Mouse (Mus musculus) MEL (cell line): ENCODE data around the gene Ppfia1. TPM values are rescaled to one million over a fixed set of nuclear protein-coding genes. Genes with fewer than 3 reads are reported as not detected.

Experiments used
- DNase-seq: peaks from one replicate; pipeline ENCODE4 v3.0.0; 2011; ENCODE audit warnings: low read depth, low spot score
- H3K27ac ChIP-seq: 2 replicates; pipeline ENCODE4 v1.5.1; 2012; ENCODE audit warnings: low read depth, mild to moderate bottlenecking, control low read depth, low read length, moderate library complexity; ENCODE audit not compliant: control insufficient read depth
- H3K27me3 ChIP-seq, 2 experiments: fragments of 150-350 bp in 1 of 2; sonication (generic) in 1 of 2; 2 replicates each; pipeline ENCODE4 v1.6.1; 2012; ENCODE audit warnings: low read length in 2 of 2, mild to moderate bottlenecking in 2 of 2, improper control_type of control experiment in 1 of 2, moderate library complexity in 1 of 2; ENCODE audit not compliant: insufficient read depth in 2 of 2, control insufficient read depth in 1 of 2
- H3K36me3 ChIP-seq, 2 experiments: 2 replicates each; pipeline ENCODE4 v1.6.1; 2012 to 2014; ENCODE audit warnings: low read length in 2 of 2, improper control_type of control experiment in 1 of 2, inconsistent platforms in 1 of 2, mild to moderate bottlenecking in 1 of 2; ENCODE audit not compliant: insufficient read depth in 2 of 2, control insufficient read depth in 1 of 2
- H3K4me1 ChIP-seq, 2 experiments: fragments of 150-350 bp in 1 of 2; sonication (generic) in 1 of 2; 2 replicates each; pipeline ENCODE4 v1.6.1; 2012; ENCODE audit warnings: low read length in 2 of 2, improper control_type of control experiment in 1 of 2, mild to moderate bottlenecking in 1 of 2; ENCODE audit not compliant: insufficient read depth in 2 of 2, control insufficient read depth in 1 of 2
- H3K4me3 ChIP-seq, 2 experiments: fragments of 150-350 bp in 1 of 2; sonication (generic) in 1 of 2; 2 replicates each; pipeline ENCODE4 v1.5.1; 2012; ENCODE audit warnings: low read depth in 2 of 2, low read length in 2 of 2, mild to moderate bottlenecking in 2 of 2, moderate library complexity in 2 of 2, control low read depth in 1 of 2, improper control_type of control experiment in 1 of 2; ENCODE audit not compliant: control insufficient read depth in 1 of 2, insufficient read depth in 1 of 2
- H3K79me2 ChIP-seq: 2 replicates; pipeline ENCODE4 v1.6.1; 2012; ENCODE audit warnings: mild to moderate bottlenecking, low read length, moderate library complexity; ENCODE audit not compliant: control insufficient read depth, poor library complexity, insufficient read depth
- H3K9ac ChIP-seq: 2 replicates; pipeline ENCODE4 v1.6.1; 2012; ENCODE audit warnings: low read depth, mild to moderate bottlenecking, control low read depth, low read length, moderate library complexity; ENCODE audit not compliant: control insufficient read depth, poor library complexity, severe bottlenecking
- H3K9me3 ChIP-seq: fragments of 150-350 bp; sonication (generic); replicated peaks from 2 replicates; pipeline ENCODE4 v1.6.1; 2012; ENCODE audit warnings: mild to moderate bottlenecking, low read length, improper control_type of control experiment, moderate library complexity; ENCODE audit not compliant: insufficient read depth
- BHLHE40 ChIP-seq: IDR thresholded peaks from 2 replicates; pipeline ENCODE4 v1.6.1; 2012; ENCODE audit warnings: low read depth, mild to moderate bottlenecking, inconsistent platforms, low read length, improper control_type of control experiment, borderline replicate concordance
- CHD1 ChIP-seq: IDR thresholded peaks from 2 replicates; pipeline ENCODE4 v1.6.1; 2012; ENCODE audit warnings: low read depth, mild to moderate bottlenecking, inconsistent platforms, low read length, improper control_type of control experiment
- CHD2 ChIP-seq: IDR thresholded peaks from 2 replicates; pipeline ENCODE4 v1.6.1; 2011; ENCODE audit warnings: low read length, improper control_type of control experiment
- CTCF ChIP-seq, 3 experiments: IDR thresholded peaks in 2 of 3; conservative IDR thresholded peaks in 1 of 3; 2 replicates each; pipeline ENCODE4 v1.5.1; 2011 to 2012; ENCODE audit warnings: low read length in 3 of 3, low read depth in 2 of 3, mild to moderate bottlenecking in 2 of 3, improper control_type of control experiment in 1 of 3, inconsistent platforms in 1 of 3, mixed read lengths in 1 of 3, moderate library complexity in 1 of 3; ENCODE audit not compliant: control insufficient read depth in 1 of 3, insufficient read depth in 1 of 3, poor library complexity in 1 of 3, severe bottlenecking in 1 of 3
- EP300 ChIP-seq, 2 experiments: IDR thresholded peaks; 2 replicates each; pipeline ENCODE4 v1.6.1; 2011; ENCODE audit warnings: improper control_type of control experiment in 2 of 2, low read length in 2 of 2, low read depth in 1 of 2, mild to moderate bottlenecking in 1 of 2
- ETS1 ChIP-seq: IDR thresholded peaks from 2 replicates; pipeline ENCODE4 v1.6.1; 2012; ENCODE audit warnings: low read depth, mild to moderate bottlenecking, inconsistent platforms, low read length, improper control_type of control experiment, moderate library complexity
- GABPA ChIP-seq: IDR thresholded peaks from 2 replicates; pipeline ENCODE4 v1.6.1; 2012; ENCODE audit warnings: low read depth, mild to moderate bottlenecking, inconsistent platforms, low read length, improper control_type of control experiment, moderate library complexity
- GATA1 ChIP-seq: IDR thresholded peaks from 2 replicates; pipeline ENCODE4 v1.6.1; 2011; ENCODE audit warnings: low read depth, low read length, improper control_type of control experiment
- HCFC1 ChIP-seq: IDR thresholded peaks from 2 replicates; pipeline ENCODE4 v1.6.1; 2012; ENCODE audit warnings: low read depth, mild to moderate bottlenecking, inconsistent platforms, low read length, improper control_type of control experiment, moderate library complexity
- JUND ChIP-seq: IDR thresholded peaks from 2 replicates; pipeline ENCODE4 v1.6.1; 2011; ENCODE audit warnings: low read depth, mild to moderate bottlenecking, improper control_type of control experiment, low read length
- MAFK ChIP-seq: IDR thresholded peaks from 2 replicates; pipeline ENCODE4 v1.6.1; 2011; ENCODE audit warnings: low read depth, mild to moderate bottlenecking, low read length, improper control_type of control experiment, borderline replicate concordance
- MAX ChIP-seq: IDR thresholded peaks from 2 replicates; pipeline ENCODE4 v1.6.1; 2011; ENCODE audit warnings: low read length, improper control_type of control experiment
- MEF2A ChIP-seq: IDR thresholded peaks from 2 replicates; pipeline ENCODE4 v1.6.1; 2014; ENCODE audit warnings: low read depth, mild to moderate bottlenecking, inconsistent platforms, low read length, improper control_type of control experiment; ENCODE audit not compliant: poor library complexity, insufficient replicate concordance, severe bottlenecking; ENCODE audit errors: extremely low read depth
- MXI1 ChIP-seq: IDR thresholded peaks from 2 replicates; pipeline ENCODE4 v1.6.1; 2011; ENCODE audit warnings: mild to moderate bottlenecking, low read depth, low read length, improper control_type of control experiment
- MYB ChIP-seq: IDR thresholded peaks from 2 replicates; pipeline ENCODE4 v1.6.1; 2011; ENCODE audit warnings: mild to moderate bottlenecking, low read depth, low read length, improper control_type of control experiment
- MYC ChIP-seq: IDR thresholded peaks from 2 replicates; pipeline ENCODE4 v1.6.1; 2011; ENCODE audit warnings: low read depth, mild to moderate bottlenecking, low read length, improper control_type of control experiment, moderate library complexity
- NELFE ChIP-seq: IDR thresholded peaks from 2 replicates; pipeline ENCODE4 v1.6.1; 2011; ENCODE audit warnings: low read depth, low read length, improper control_type of control experiment
- NRF1 ChIP-seq: IDR thresholded peaks from 2 replicates; pipeline ENCODE4 v1.6.1; 2014; ENCODE audit warnings: low read depth, mild to moderate bottlenecking, inconsistent platforms, low read length, improper control_type of control experiment, moderate library complexity; ENCODE audit not compliant: poor library complexity, insufficient read depth, severe bottlenecking
- POLR2A ChIP-seq, 2 experiments: IDR thresholded peaks; 2 replicates each; pipeline ENCODE4 v1.6.1; 2011 to 2012; ENCODE audit warnings: low read length in 2 of 2, mild to moderate bottlenecking in 2 of 2, control low read depth in 1 of 2, improper control_type of control experiment in 1 of 2, low read depth in 1 of 2, moderate library complexity in 1 of 2; ENCODE audit not compliant: control insufficient read depth in 1 of 2, insufficient read depth in 1 of 2, poor library complexity in 1 of 2
- POLR2AphosphoS2 ChIP-seq: IDR thresholded peaks from 2 replicates; pipeline ENCODE4 v1.6.1; 2011; ENCODE audit warnings: low read length, improper control_type of control experiment
- POLR2AphosphoS5 ChIP-seq: IDR thresholded peaks from 2 replicates; pipeline ENCODE4 v1.6.1; 2012; ENCODE audit warnings: low read depth, borderline replicate concordance, mild to moderate bottlenecking, inconsistent platforms, low read length, moderate library complexity, mixed read lengths
- RAD21 ChIP-seq: IDR thresholded peaks from 2 replicates; pipeline ENCODE4 v1.6.1; 2011; ENCODE audit warnings: mild to moderate bottlenecking, low read depth, low read length, improper control_type of control experiment
- SMC3 ChIP-seq: IDR thresholded peaks from 2 replicates; pipeline ENCODE4 v1.6.1; 2011; ENCODE audit warnings: low read depth, low read length, improper control_type of control experiment
- TAL1 ChIP-seq: IDR thresholded peaks from 2 replicates; pipeline ENCODE4 v1.6.1; 2012; ENCODE audit warnings: mild to moderate bottlenecking, inconsistent platforms, low read length, moderate library complexity, mixed read lengths
- TBP ChIP-seq: IDR thresholded peaks from 2 replicates; pipeline ENCODE4 v1.8.0; 2011; ENCODE audit warnings: low read depth, low read length, improper control_type of control experiment
- TCF12 ChIP-seq: IDR thresholded peaks from 2 replicates; pipeline ENCODE4 v1.6.1; 2014; ENCODE audit warnings: low read depth, mild to moderate bottlenecking, inconsistent platforms, low read length, improper control_type of control experiment, moderate library complexity
- UBTF ChIP-seq: IDR thresholded peaks from 2 replicates; pipeline ENCODE4 v1.6.1; 2012; ENCODE audit warnings: low read depth, mild to moderate bottlenecking, inconsistent platforms, low read length, improper control_type of control experiment, moderate library complexity, borderline replicate concordance; ENCODE audit not compliant: insufficient read depth
- USF1 ChIP-seq: IDR thresholded peaks from 2 replicates; pipeline ENCODE4 v1.6.1; 2014; ENCODE audit warnings: low read depth, mild to moderate bottlenecking, inconsistent platforms, low read length, improper control_type of control experiment, moderate library complexity
- USF2 ChIP-seq, 2 experiments: IDR thresholded peaks; 2 replicates each; pipeline ENCODE4 v1.6.1; 2011 to 2012; ENCODE audit warnings: improper control_type of control experiment in 2 of 2, low read length in 2 of 2, borderline replicate concordance in 1 of 2, inconsistent platforms in 1 of 2, low read depth in 1 of 2, mild to moderate bottlenecking in 1 of 2; ENCODE audit not compliant: insufficient read depth in 1 of 2
- ZC3H11A ChIP-seq: IDR thresholded peaks from 2 replicates; pipeline ENCODE4 v1.6.1; 2012; ENCODE audit warnings: low read depth, mild to moderate bottlenecking, inconsistent platforms, low read length, improper control_type of control experiment
- ZNF384 ChIP-seq: IDR thresholded peaks from 2 replicates; pipeline ENCODE4 v1.6.1; 2012; ENCODE audit warnings: low read depth, mild to moderate bottlenecking, inconsistent platforms, low read length, improper control_type of control experiment
- polyA plus RNA-seq, 2 experiments: library from polyadenylated mRNA; stranded (reverse) in 1 of 2; unstranded in 1 of 2; fragments of >175 nt in 1 of 2; fragments of >200 nt in 1 of 2; gene quantifications; 2 replicates each; pipeline versions ENCODE4 v1.2.1 to v1.2.4; 2012; ENCODE audit warnings: low replicate concordance in 2 of 2, low read depth in 1 of 2; ENCODE audit not compliant: insufficient read length in 2 of 2, insufficient read depth in 1 of 2, missing spikeins in 1 of 2
- total RNA-seq: library from RNA; depleted of rRNA; stranded (reverse); fragments of 300-350 nt; gene quantifications from 2 replicates; pipeline ENCODE4 v1.2.3, GENCODE M21; 2012

The Ppfia1 gene
- total and polyA plus RNA-seq, 3 experiments, result 38.5 to 53.1 TPM; not detected in 1

- no peak for TF ChIP-seq GABPA
- peak; percentile 67 for TF ChIP-seq POLR2AphosphoS2
- TF ChIP-seq MAX, result peak; percentile 68
Measured at GRCm38 (mm10) chr7:144582284-144582980, 28.9 kb upstream of the Ppfia1 start, which contains the start of gene Fadd (continued).

GRCm38 (mm10) chr7:144581559-144582283 lies 28.2 kb upstream of the Ppfia1 start:
- Histone ChIP-seq H3K9me3 (no peaks in the 10 kb centered on the region), H3K4me3 (peak overlapping the region; percentile 59 to 75), H3K79me2 (peaks cover 8% of the 10 kb centered on the region), H3K27me3 (no peaks in the 10 kb centered on the region), H3K9ac (peak overlapping the region; percentile 76), H3K36me3 (peaks cover 0 to 4% of the 10 kb centered on the region in 2 experiments; a peak in 2 of 4 replicates), H3K27ac (peak overlapping the region; percentile 76), H3K4me1 (peaks cover 3 to 15% of the 10 kb centered on the region in 2 experiments)
- peak; percentile 95 for DNase-seq
- peak; percentile 51 for TF ChIP-seq RAD21
- peak; percentile 47 for TF ChIP-seq ZC3H11A
- peak in 1 of 2 experiments; percentile 69; a peak in 1 of 4 replicates for TF ChIP-seq POLR2A (IDR thresholded peaks at IDR 0.05; ENCODE audit: control insufficient read depth in 1 of 2, insufficient read depth in 1 of 2, low read depth in 1 of 2, low read length in 2 of 2, poor library complexity in 1 of 2)
- no peak for TF ChIP-seq CHD2
- peak; percentile 54 for TF ChIP-seq SMC3
- TF ChIP-seq NELFE, result no peak
- 0 out of 2 replicates have a peak, but pooled peaks have one; percentile 45 for TF ChIP-seq CHD1
- peak in 1 of 2 experiments; percentile 75; a peak in 2 of 4 replicates for TF ChIP-seq USF2 (IDR thresholded peaks at IDR 0.05; ENCODE audit: borderline replicate concordance in 1 of 2, insufficient read depth in 1 of 2, low read depth in 1 of 2, low read length in 2 of 2)
- TF ChIP-seq TBP, result 0 out of 2 replicates have a peak, but pooled peaks have one; percentile 3
- TF ChIP-seq ETS1, result peak; percentile 39; the same call in 1 of the 2 replicates
- peak in 1 of 2 experiments; percentile 11; a peak in 1 of 4 replicates for TF ChIP-seq EP300 (IDR thresholded peaks at IDR 0.05; ENCODE audit: low read depth in 1 of 2, low read length in 2 of 2)
- no peak for TF ChIP-seq POLR2AphosphoS5
- no peak for TF ChIP-seq MEF2A
- TF ChIP-seq ZNF384, result no peak
- TF ChIP-seq MAX, result peak; percentile 87
- peak; percentile 95 for TF ChIP-seq USF1
- peak; percentile 31 to 75 (median 48); a peak in 4 of 6 replicates for TF ChIP-seq CTCF (IDR thresholded peaks at IDR 0.05 in 2 of 3, conservative IDR thresholded peaks at IDR 0.05 in 1 of 3; ENCODE audit: control insufficient read depth in 1 of 3, insufficient read depth in 1 of 3, low read depth in 2 of 3, low read length in 3 of 3, poor library complexity in 1 of 3, severe bottlenecking in 1 of 3)
- 0 out of 2 replicates have a peak, but pooled peaks have one; percentile 1 for TF ChIP-seq NRF1
- no peak for TF ChIP-seq UBTF
- TF ChIP-seq MYC, result peak; percentile 63; the same call in 1 of the 2 replicates
- TF ChIP-seq MAFK, result no peak
- TF ChIP-seq GATA1, result peak; percentile 34; the same call in 1 of the 2 replicates
- no peak for TF ChIP-seq JUND
- no peak for TF ChIP-seq MYB
- TF ChIP-seq TAL1, result peak; percentile 66
- 0 out of 2 replicates have a peak, but pooled peaks have one; percentile 43 for TF ChIP-seq TCF12
- peak; percentile 91 for TF ChIP-seq MXI1
- TF ChIP-seq HCFC1, result peak; percentile 70; the same call in 1 of the 2 replicates
- TF ChIP-seq POLR2AphosphoS2, result no peak; the same call in 1 of the 2 replicates
- TF ChIP-seq BHLHE40, result peak; percentile 66; the same call in 1 of the 2 replicates
